Mouse (Mus musculus) megakaryocyte, embryonic 14.5 days (primary cell): Measurements from ENCODE around the gene Spata31d1d.
"Not testable (repeated sequence)": the region's sequence is repeated elsewhere in the genome, so short reads cannot be mapped to it uniquely, and the experiment has no call there.

Experiments
- FLI1 ChIP-seq: IDR thresholded peaks from 2 replicates; pipeline ENCODE4 v1.6.1; 2012; ENCODE audit warnings: low read length, inconsistent platforms, mixed read lengths
- GATA1 ChIP-seq: IDR thresholded peaks from 3 replicates; pipeline ENCODE4 v1.6.1; 2012; ENCODE audit warnings: mixed read lengths, low read length, inconsistent platforms, borderline replicate concordance

- TF ChIP-seq FLI1, GATA1: not testable (repeated sequence)
Observed at GRCm38 (mm10) chr13:59718857-59719440, 12.6 kb downstream of the Spata31d1d start.
